Mouse (Mus musculus): ENCODE measurements around the gene Ccr8.

DNA sequence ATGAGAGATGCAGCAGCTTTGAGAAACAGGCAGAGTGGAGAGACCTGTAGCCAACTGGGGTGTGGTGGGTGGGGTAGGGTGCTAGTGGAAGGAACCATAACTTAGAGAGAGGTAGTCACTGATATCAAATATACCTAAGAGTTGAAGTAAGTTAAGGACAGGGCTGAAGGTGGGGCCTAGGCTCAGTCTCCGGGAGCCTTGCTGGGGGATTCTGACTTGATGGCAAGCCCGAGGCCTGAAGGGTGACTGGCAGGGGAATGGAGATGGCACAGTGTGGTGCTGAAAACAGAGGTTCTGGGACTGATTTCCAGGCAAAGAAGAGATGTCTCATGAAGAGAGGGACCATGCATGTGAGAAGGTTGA is 22.9 kb downstream of the Ccr8 start:
- no peak for TF ChIP-seq RCOR1 (IDR thresholded peaks at IDR 0.05; ENCODE audit: low read depth, low read length)
- no peak for TF ChIP-seq POLR2AphosphoS5 (IDR thresholded peaks at IDR 0.05; ENCODE audit: borderline replicate concordance, low read depth, low read length)
- no peak for TF ChIP-seq KAT2A (conservative IDR thresholded peaks at IDR 0.05; ENCODE audit: low read depth, low read length)
- TF ChIP-seq CTCF (IDR thresholded peaks at IDR 0.05 in 2 of 3, conservative IDR thresholded peaks at IDR 0.05 in 1 of 3; ENCODE audit: control insufficient read depth in 1 of 3, insufficient read depth in 1 of 3, low read depth in 2 of 3, low read length in 3 of 3, poor library complexity in 1 of 3, severe bottlenecking in 1 of 3), result no peak

Measured in MEL (cell line).